Mouse (Mus musculus) lung, postnatal 0 days (tissue): ENCODE data around the gene Gosr2.
"Not testable (repeated sequence)": the region's sequence is repeated elsewhere in the genome, so short reads cannot be mapped to it uniquely, and the experiment has no call there.

ENCODE experiments used
- CTCF ChIP-seq: IDR thresholded peaks from 2 replicates; pipeline ENCODE4 v1.5.1; 2016; ENCODE audit warnings: antibody characterized with exemption, mild to moderate bottlenecking
- EP300 ChIP-seq: IDR thresholded peaks from 2 replicates; pipeline ENCODE4 v1.6.1; 2016; ENCODE audit warnings: antibody characterized with exemption, mild to moderate bottlenecking, control low read depth

- peak; percentile 71 for TF ChIP-seq CTCF
- not testable (repeated sequence) for TF ChIP-seq EP300
Observed at GRCm38 (mm10) chr11:103677042-103677441, 20.7 kb downstream of the Gosr2 start.
